Comparison of ENCODE assay signal across 26 mouse cellular contexts in genomic region chr8:7973791-7974190, GRCm38 (mm10).
"Had no signal": no experiment of that assay in that cellular context is flagged by ENCODE, and none has a peak within 500 bp of the region (broad histone marks: within the 10 kb centered on the region; RNA-seq: fewer than 3 reads in every experiment).

No protein-coding gene starts in this region.

- H3K36me3 ChIP-seq: heart, embryonic 10.5 days; heart, embryonic 12.5 days; hindbrain, embryonic 10.5 days; hindbrain, embryonic 12.5 days; intestine, embryonic 15.5 days; limb, embryonic 13.5 days; limb, embryonic 15.5 days; liver, embryonic 12.5 days had no signal

- H3K27ac ChIP-seq: heart, embryonic 10.5 days; hindbrain, embryonic 10.5 days; hindbrain, embryonic 12.5 days; hindbrain, embryonic 14.5 days; intestine, embryonic 15.5 days; limb, embryonic 13.5 days; limb, embryonic 15.5 days; liver, embryonic 12.5 days; liver, embryonic 14.5 days had no signal

- DNase-seq: gastrocnemius, postnatal 10 days; gastrocnemius, postnatal 25 days; heart, adult 18-20 months; heart, postnatal 10 days; heart, postnatal 4 days; kidney, adult 18-20 months; kidney, adult 8-10 months; kidney, postnatal 10 days; kidney, postnatal 25 days; kidney, postnatal 4 days; layer of hippocampus, adult 9-11 months; left cerebral cortex, postnatal 4 days; lung, adult 18-20 months had no signal

- H3K4me1 ChIP-seq: heart, embryonic 10.5 days; hindbrain, embryonic 10.5 days; hindbrain, embryonic 12.5 days; intestine, embryonic 15.5 days; limb, embryonic 13.5 days; limb, embryonic 15.5 days; liver, embryonic 12.5 days had no signal

- H3K4me3 ChIP-seq: heart, embryonic 10.5 days; heart, embryonic 12.5 days; hindbrain, embryonic 10.5 days; hindbrain, embryonic 12.5 days; intestine, embryonic 15.5 days; limb, embryonic 13.5 days; limb, embryonic 15.5 days; liver, embryonic 12.5 days had no signal

- H3K27me3 ChIP-seq: heart, embryonic 12.5 days; hindbrain, embryonic 12.5 days; intestine, embryonic 15.5 days; limb, embryonic 13.5 days; limb, embryonic 15.5 days; liver, embryonic 12.5 days had no signal

- H3K4me2 ChIP-seq: heart, embryonic 12.5 days; hindbrain, embryonic 12.5 days; hindbrain, embryonic 14.5 days; intestine, embryonic 15.5 days; limb, embryonic 13.5 days; limb, embryonic 15.5 days; liver, embryonic 12.5 days had no signal

- H3K9ac ChIP-seq: heart, embryonic 12.5 days; hindbrain, embryonic 12.5 days; hindbrain, embryonic 14.5 days; intestine, embryonic 15.5 days; limb, embryonic 13.5 days; limb, embryonic 15.5 days; liver, embryonic 12.5 days; liver, embryonic 14.5 days had no signal

- ATAC-seq: hindbrain, embryonic 16.5 days; inflammation-experienced regulatory T-cells, adult 6 months; intestine, embryonic 15.5 days; intestine, postnatal 0 days; liver, embryonic 12.5 days had no signal

- H3K9me3 ChIP-seq: heart, embryonic 10.5 days; heart, embryonic 12.5 days; hindbrain, embryonic 10.5 days; hindbrain, embryonic 12.5 days; intestine, embryonic 15.5 days; limb, embryonic 13.5 days; limb, embryonic 15.5 days; liver, embryonic 12.5 days had no signal
